Mouse (Mus musculus) forebrain, embryonic 12.5 days (tissue): ENCODE data around the gene Mcm3ap. TPM values are rescaled to one million over a fixed set of nuclear protein-coding genes. Genes with fewer than 3 reads are reported as not detected.

ENCODE experiments used
- ATAC-seq: fragments of 200-750 bp; cut with Nextera tagmentation; 2 replicates; pipeline ENCODE4 v1.8.0; 2017; ENCODE audit warnings: moderate TSS enrichment; ENCODE audit not compliant: low FRiP score
- H3K27ac ChIP-seq: fragments of 300-500 bp; sonication (generic); 2 replicates; pipeline ENCODE4 v1.5.1; 2016; ENCODE audit warnings: mild to moderate bottlenecking
- H3K27me3 ChIP-seq: fragments of 300-500 bp; sonication (generic); 2 replicates; pipeline ENCODE4 v1.6.1; 2016; ENCODE audit warnings: mild to moderate bottlenecking
- H3K36me3 ChIP-seq: fragments of 300-500 bp; sonication (generic); replicated peaks from 2 replicates; pipeline ENCODE4 v1.6.1; 2016; ENCODE audit warnings: mild to moderate bottlenecking
- H3K4me1 ChIP-seq: fragments of 300-500 bp; sonication (generic); 2 replicates; pipeline ENCODE4 v1.6.1; 2016
- H3K4me2 ChIP-seq: fragments of 300-500 bp; sonication (generic); 2 replicates; pipeline ENCODE4 v1.6.1; 2016; ENCODE audit warnings: mild to moderate bottlenecking, moderate library complexity
- H3K4me3 ChIP-seq: fragments of 300-500 bp; sonication (generic); replicated peaks from 2 replicates; pipeline ENCODE4 v1.5.1; 2016; ENCODE audit warnings: mild to moderate bottlenecking
- H3K9ac ChIP-seq: fragments of 300-500 bp; sonication (generic); 2 replicates; pipeline ENCODE4 v1.6.1; 2016; ENCODE audit warnings: mild to moderate bottlenecking
- H3K9me3 ChIP-seq: fragments of 300-500 bp; sonication (generic); 2 replicates; pipeline ENCODE4 v1.6.1; 2016
- whole genome bisulfite sequencing: fragments of 180-500 bp; shearing (Covaris S2); methylation state at CpG from one replicate; pipeline ENCODE4 v1.1.7; 2016; 5-methylcytosine and 5-hydroxymethylcytosine counted together
- polyA plus RNA-seq: library from polyadenylated mRNA; unstranded; fragments of >200 nt; fragmentation: Nextera tagmentation; extraction: Ambion mirVana; gene quantifications from 2 replicates; pipeline ENCODE4 v1.2.1, GENCODE M21; 2016

Gene Mcm3ap
- 93.0 and 96.6 TPM in 2 replicates for polyA plus RNA-seq

GRCm38 (mm10) chr10:76468203-76469162, at the start of gene Mcm3ap, which contains the start of gene Ybey:
Mcm3ap (plus strand) TSS chr10:76468927.
Ybey (minus strand) TSS chr10:76469114.
- peak within 1 kb of the TSS; percentile 61 for H3K4me2 ChIP-seq
- H3K4me3 ChIP-seq, result peak within 1 kb of the TSS; percentile 77
- ATAC-seq, result peak; percentile 99
- peak within 1 kb of the TSS; percentile 89 for H3K27ac ChIP-seq
- H3K4me1 ChIP-seq, result peaks cover 13% of the 10 kb centered on the region; the same call in 1 of the 2 replicates
- no peaks in the 10 kb centered on the region for H3K9me3 ChIP-seq
- no peaks in the 10 kb centered on the region for H3K27me3 ChIP-seq
- H3K36me3 ChIP-seq, result peaks cover 29% of the 10 kb centered on the region
- WGBS, result 2% methylated on average over 55 of the region's 55 CpGs
- H3K9ac ChIP-seq, result peak within 1 kb of the TSS; percentile 85

GRCm38 (mm10) chr10:76425674-76426073, 43.1 kb upstream of the Mcm3ap start:
- Histone ChIP-seq H3K9me3 (no peaks in the 10 kb centered on the region), H3K4me2 (no peak overlapping the region), H3K4me3 (no peak overlapping the region), H3K27me3 (no peaks in the 10 kb centered on the region), H3K9ac (no peak overlapping the region), H3K4me1 (no peaks in the 10 kb centered on the region), H3K27ac (no peak overlapping the region), H3K36me3 (peaks cover 94% of the 10 kb centered on the region)
- 97% methylated on average over 7 of the region's 7 CpGs for WGBS
- ATAC-seq, result no peak

- peaks cover 98% of the 10 kb centered on the region for H3K36me3 ChIP-seq
- no peaks in the 10 kb centered on the region for H3K9me3 ChIP-seq
- no peak overlapping the region for H3K9ac ChIP-seq
- H3K27me3 ChIP-seq, result no peaks in the 10 kb centered on the region
- no peak overlapping the region for H3K4me2 ChIP-seq
- H3K27ac ChIP-seq, result no peak overlapping the region
- H3K4me3 ChIP-seq, result no peak overlapping the region
- H3K4me1 ChIP-seq, result no peaks in the 10 kb centered on the region
- ATAC-seq, result no peak
- whole genome bisulfite sequencing, result 88% methylated on average over 11 of the region's 11 CpGs
Observed at GRCm38 (mm10) chr10:76433925-76434324, 34.8 kb upstream of the Mcm3ap start.

GRCm38 (mm10) chr10:76439107-76439890, 29.4 kb upstream of the Mcm3ap start:
- H3K9me3 ChIP-seq, result no peaks in the 10 kb centered on the region
- no peaks in the 10 kb centered on the region for H3K27me3 ChIP-seq
- H3K9ac ChIP-seq, result no peak overlapping the region
- 96% methylated on average over 9 of the region's 9 CpGs for WGBS
- H3K4me3 ChIP-seq, result no peak overlapping the region
- no peak for ATAC-seq
- peaks cover 59% of the 10 kb centered on the region for H3K36me3 ChIP-seq
- H3K27ac ChIP-seq, result no peak overlapping the region
- no peak overlapping the region for H3K4me2 ChIP-seq
- peaks cover 17% of the 10 kb centered on the region for H3K4me1 ChIP-seq

- no peak within 1 kb of the TSS for H3K4me3 ChIP-seq
- H3K27me3 ChIP-seq, result no peaks in the 10 kb centered on the region
- peaks cover 17% of the 10 kb centered on the region for H3K4me1 ChIP-seq
- H3K27ac ChIP-seq, result no peak within 1 kb of the TSS
- peaks cover 50% of the 10 kb centered on the region for H3K36me3 ChIP-seq
- no peak for ATAC-seq
- no peaks in the 10 kb centered on the region for H3K9me3 ChIP-seq
- H3K9ac ChIP-seq, result no peak within 1 kb of the TSS; the same call in 1 of the 2 replicates
- WGBS, result 96% methylated on average over 17 of the region's 17 CpGs
- H3K4me2 ChIP-seq, result 0 out of 2 replicates have a peak within 1 kb of the TSS, but pooled peaks have one; percentile 65
Observed at GRCm38 (mm10) chr10:76440281-76440680, 28.4 kb upstream of the Mcm3ap start, which contains the start of gene AC141477.1. AC141477.1 (minus strand) TSS chr10:76440444.

GRCm38 (mm10) chr10:76442178-76443088, 26.3 kb upstream of the Mcm3ap start, which contains the start of gene Pcnt:
Pcnt (minus strand) TSS chr10:76442786.
- Histone ChIP-seq H3K9me3 (no peaks in the 10 kb centered on the region), H3K36me3 (peaks cover 28% of the 10 kb centered on the region), H3K4me1 (peaks cover 17% of the 10 kb centered on the region), H3K9ac (peak within 1 kb of the TSS; percentile 77), H3K4me3 (peak within 1 kb of the TSS; percentile 92), H3K27me3 (no peaks in the 10 kb centered on the region), H3K27ac (peak within 1 kb of the TSS; percentile 94), H3K4me2 (peak within 1 kb of the TSS; percentile 65)
- peak; percentile 99 for ATAC-seq
- WGBS, result under 1% methylated on average over 78 of the region's 78 CpGs

- Histone ChIP-seq H3K9me3 (no peaks in the 10 kb centered on the region), H3K27me3 (no peaks in the 10 kb centered on the region), H3K36me3 (no peaks in the 10 kb centered on the region), H3K4me3 (no peak overlapping the region), H3K4me1 (peaks cover 14% of the 10 kb centered on the region), H3K4me2 (no peak overlapping the region), H3K9ac (no peak overlapping the region), H3K27ac (no peak overlapping the region)
- WGBS, result 87% methylated on average over 4 of the region's 4 CpGs
- no peak for ATAC-seq
Observed at GRCm38 (mm10) chr10:76445996-76446681, 22.6 kb upstream of the Mcm3ap start.

- Histone ChIP-seq H3K27me3 (no peaks in the 10 kb centered on the region), H3K4me3 (no peak overlapping the region)
- no peak for ATAC-seq
Observed at GRCm38 (mm10) chr10:76447406-76448229, 21.1 kb upstream of the Mcm3ap start.

GRCm38 (mm10) chr10:76448851-76449250, 19.9 kb upstream of the Mcm3ap start, which contains the start of gene 2610028H24Rik:
2610028H24Rik (plus strand) TSS chr10:76449081.
- H3K27ac ChIP-seq, result no peak within 1 kb of the TSS
- WGBS, result 58% methylated on average over 5 of the region's 5 CpGs
- H3K9ac ChIP-seq, result peak within 1 kb of the TSS; percentile 12; the same call in 1 of the 2 replicates
- H3K36me3 ChIP-seq, result no peaks in the 10 kb centered on the region
- no peaks in the 10 kb centered on the region for H3K27me3 ChIP-seq
- H3K4me3 ChIP-seq, result no peak within 1 kb of the TSS
- H3K4me2 ChIP-seq, result no peak within 1 kb of the TSS
- H3K4me1 ChIP-seq, result no peaks in the 10 kb centered on the region
- H3K9me3 ChIP-seq, result no peaks in the 10 kb centered on the region
- ATAC-seq, result no peak

More at GRCm38 (mm10) chr10:76447406-76448229, 21.1 kb upstream of the Mcm3ap start:
- Histone ChIP-seq H3K4me1 (peaks cover 8% of the 10 kb centered on the region), H3K27ac (no peak overlapping the region), H3K36me3 (no peaks in the 10 kb centered on the region), H3K4me2 (no peak overlapping the region), H3K9me3 (no peaks in the 10 kb centered on the region), H3K9ac (no peak overlapping the region)
- WGBS, result 84% methylated on average over 15 of the region's 15 CpGs

- Histone ChIP-seq H3K4me1 (no peaks in the 10 kb centered on the region), H3K9me3 (0 out of 2 replicates have a peak, but pooled peaks cover 5% of the 10 kb centered on the region), H3K27ac (no peak overlapping the region), H3K27me3 (no peaks in the 10 kb centered on the region), H3K4me2 (no peak overlapping the region), H3K9ac (no peak overlapping the region), H3K36me3 (no peaks in the 10 kb centered on the region), H3K4me3 (no peak overlapping the region)
- WGBS, result 63% methylated on average over 5 of the region's 5 CpGs
- no peak for ATAC-seq
Observed at GRCm38 (mm10) chr10:76455289-76455688, 13.4 kb upstream of the Mcm3ap start.
